Mouse (Mus musculus): Measurements from ENCODE around the gene Brat1.

DNA sequence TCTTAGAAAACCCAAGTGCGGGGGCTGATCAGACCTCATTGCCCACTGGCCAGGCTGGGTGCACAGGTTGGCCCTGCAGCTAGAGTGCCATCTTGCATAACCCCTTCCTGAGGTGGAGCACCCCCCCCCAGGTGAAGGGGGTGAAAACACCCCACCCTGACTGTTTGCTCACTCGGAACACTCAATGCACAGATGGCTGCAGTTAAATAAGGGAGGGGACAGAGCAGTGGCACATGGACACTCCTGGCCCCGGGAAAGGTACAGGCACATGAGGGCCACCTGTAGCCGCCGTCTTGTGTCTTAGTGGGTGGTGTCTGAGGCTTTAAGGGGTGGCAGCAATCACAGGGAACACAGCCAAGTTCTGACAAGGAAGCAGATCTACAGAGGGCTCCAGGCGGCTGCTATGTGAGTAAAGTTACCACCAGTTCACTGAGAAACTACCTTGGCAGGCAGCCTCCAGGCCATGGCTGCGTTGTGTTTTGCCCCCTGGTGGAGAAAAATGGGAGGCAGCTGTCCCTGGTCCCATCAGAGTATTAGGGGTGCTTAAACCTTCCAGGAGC lies 41.1 kb upstream of the Brat1 start:
- TF ChIP-seq CTCF (IDR thresholded peaks at IDR 0.05; ENCODE audit: low read depth) (peak; percentile 85), EP300 (IDR thresholded peaks at IDR 0.05; ENCODE audit: low read depth) (no peak)
